Mouse (Mus musculus): Measurements from ENCODE around the gene Cacna2d1. TPM values are rescaled to one million over a fixed set of nuclear protein-coding genes. Genes with fewer than 3 reads are reported as not detected.

Gene Cacna2d1
- polyA plus RNA-seq (2012; rRNA removed), result 0.22 and 1.00 TPM in 2 replicates

DNA sequence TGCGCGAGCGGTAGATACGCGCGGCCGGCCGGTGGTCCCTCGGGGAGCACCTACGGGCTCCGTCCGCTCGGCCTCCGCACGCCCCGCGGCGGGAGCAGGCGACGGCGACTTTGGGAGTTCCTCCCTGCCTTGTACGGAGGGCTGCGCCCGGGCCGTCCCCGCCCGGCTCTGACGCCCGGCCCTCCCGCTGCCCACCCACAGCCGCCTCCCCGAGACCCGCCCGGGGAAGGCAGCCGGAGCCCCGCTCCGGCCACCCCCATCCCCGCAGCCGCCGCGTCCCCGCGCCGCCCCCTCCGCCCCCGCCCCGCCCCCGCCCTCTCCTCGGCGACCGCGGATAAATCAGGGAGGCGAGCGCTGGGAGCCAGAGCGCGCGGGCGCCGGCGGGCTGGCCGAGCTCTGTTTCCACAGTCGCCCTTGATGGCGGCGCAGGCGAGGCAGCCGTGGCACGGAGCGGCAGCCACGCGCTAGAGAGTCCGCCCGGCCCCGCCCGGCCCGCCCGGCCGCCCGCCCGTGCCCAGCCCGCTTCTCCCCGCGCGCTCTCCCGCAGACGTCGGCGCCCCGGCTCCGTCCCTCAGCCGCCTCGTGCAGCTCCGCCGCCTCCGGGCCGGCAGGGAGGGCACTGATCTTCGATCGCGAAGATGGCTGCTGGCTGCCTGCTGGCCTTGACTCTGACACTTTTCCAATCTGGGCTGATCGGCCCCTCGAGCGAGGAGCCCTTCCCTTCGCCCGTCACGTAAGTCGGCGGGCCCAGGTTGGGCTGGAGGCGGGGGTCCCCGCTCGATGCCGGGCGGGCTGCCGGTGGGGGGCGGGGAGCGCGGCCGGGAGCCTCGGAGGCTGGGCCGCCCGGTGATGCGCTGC, at the start of gene Cacna2d1:
Gene Cacna2d1 (plus strand): TSS at position 316 of the 858 bp plus-strand sequence.
- Histone ChIP-seq H3K27me3 (ENCODE audit: control insufficient read depth, insufficient read depth, low read length) (no peaks in the 10 kb centered on the region; the same call in 1 of the 2 replicates), H3K4me3 (ENCODE audit: control insufficient read depth, insufficient read depth, low read length) (no peak within 1 kb of the TSS), H3K4me1 (replicated peaks; ENCODE audit: control insufficient read depth, insufficient read depth, low read length) (no peaks in the 10 kb centered on the region), H3K36me3 (ENCODE audit: control insufficient read depth, insufficient read depth, low read length) (no peaks in the 10 kb centered on the region), H3K27ac (ENCODE audit: control insufficient read depth, insufficient read depth, low read length) (no peak within 1 kb of the TSS)
- DNase-seq, result no peak
- TF ChIP-seq POLR2A (IDR thresholded peaks at IDR 0.05; ENCODE audit: control insufficient read depth, extremely low read depth, insufficient read depth, low read length, poor library complexity) (no peak), CTCF (IDR thresholded peaks at IDR 0.05; ENCODE audit: borderline replicate concordance, control insufficient read depth, extremely low read depth, insufficient read depth, low read length, poor library complexity) (no peak)
- 3% methylated on average over 92 of the region's 120 CpGs for WGBS

DNA sequence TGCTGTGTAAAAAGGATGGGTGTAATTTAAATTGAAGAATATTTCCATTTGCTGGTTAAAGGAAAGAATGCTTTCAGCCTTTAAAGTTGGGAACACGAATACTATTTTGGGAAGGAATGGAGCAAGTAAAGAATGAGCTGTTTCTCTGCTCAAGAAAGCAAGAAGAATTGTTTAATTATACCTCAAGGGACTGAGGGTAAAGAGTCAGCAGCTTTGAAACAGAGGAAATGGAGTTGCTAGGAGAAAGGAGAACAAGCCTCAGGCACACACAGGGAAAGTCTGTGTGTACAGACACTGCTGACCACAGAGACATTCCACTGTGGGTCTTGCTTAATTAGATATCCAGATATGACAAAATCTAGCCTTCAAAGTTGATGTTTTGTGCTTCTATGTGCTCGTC, 39.4 kb upstream of the Cacna2d1 start:
- no peaks in the 10 kb centered on the region for H3K27me3 ChIP-seq (ENCODE audit: control insufficient read depth, insufficient read depth, low read length)
- DNase-seq, result no peak
- H3K4me1 ChIP-seq (replicated peaks; ENCODE audit: control insufficient read depth, insufficient read depth, low read length), result no peaks in the 10 kb centered on the region
- H3K27ac ChIP-seq (ENCODE audit: control insufficient read depth, insufficient read depth, low read length), result no peak overlapping the region
- 71% methylated on average over 2 of the region's 2 CpGs for WGBS
- H3K4me3 ChIP-seq (ENCODE audit: control insufficient read depth, insufficient read depth, low read length), result no peak overlapping the region
- no peaks in the 10 kb centered on the region for H3K36me3 ChIP-seq (ENCODE audit: control insufficient read depth, insufficient read depth, low read length)
- TF ChIP-seq POLR2A (IDR thresholded peaks at IDR 0.05; ENCODE audit: control insufficient read depth, extremely low read depth, insufficient read depth, low read length, poor library complexity), result no peak
- no peak for TF ChIP-seq CTCF (IDR thresholded peaks at IDR 0.05; ENCODE audit: borderline replicate concordance, control insufficient read depth, extremely low read depth, insufficient read depth, low read length, poor library complexity)

DNA sequence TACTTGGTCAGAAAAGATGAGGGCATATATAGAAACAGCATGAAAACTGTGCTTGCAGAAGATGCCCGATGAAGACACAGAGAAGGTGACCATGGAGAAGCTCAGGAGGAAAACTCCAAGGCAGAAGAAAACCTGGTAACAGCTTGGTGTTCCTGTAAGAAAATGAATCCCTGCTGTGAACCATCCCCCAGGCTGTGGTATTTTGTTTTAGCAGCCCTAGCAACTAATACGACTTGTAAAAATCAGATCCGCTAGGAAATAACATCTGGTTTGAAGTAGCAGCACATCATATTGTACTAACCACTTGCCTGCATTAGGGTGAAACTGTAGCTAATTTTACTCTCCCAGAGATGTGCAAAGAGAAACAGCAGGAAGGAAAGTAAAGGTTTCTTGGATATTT, 37.8 kb upstream of the Cacna2d1 start:
- TF ChIP-seq CTCF (IDR thresholded peaks at IDR 0.05; ENCODE audit: borderline replicate concordance, control insufficient read depth, extremely low read depth, insufficient read depth, low read length, poor library complexity) (no peak), POLR2A (IDR thresholded peaks at IDR 0.05; ENCODE audit: control insufficient read depth, extremely low read depth, insufficient read depth, low read length, poor library complexity) (no peak)
- H3K27me3 ChIP-seq (ENCODE audit: control insufficient read depth, insufficient read depth, low read length), result no peaks in the 10 kb centered on the region
- no peak for DNase-seq
- H3K4me3 ChIP-seq (ENCODE audit: control insufficient read depth, insufficient read depth, low read length), result no peak overlapping the region
- 95% methylated on average over 3 of the region's 3 CpGs for WGBS
- no peaks in the 10 kb centered on the region for H3K36me3 ChIP-seq (ENCODE audit: control insufficient read depth, insufficient read depth, low read length)
- no peak overlapping the region for H3K27ac ChIP-seq (ENCODE audit: control insufficient read depth, insufficient read depth, low read length)
- no peaks in the 10 kb centered on the region for H3K4me1 ChIP-seq (replicated peaks; ENCODE audit: control insufficient read depth, insufficient read depth, low read length)

DNA sequence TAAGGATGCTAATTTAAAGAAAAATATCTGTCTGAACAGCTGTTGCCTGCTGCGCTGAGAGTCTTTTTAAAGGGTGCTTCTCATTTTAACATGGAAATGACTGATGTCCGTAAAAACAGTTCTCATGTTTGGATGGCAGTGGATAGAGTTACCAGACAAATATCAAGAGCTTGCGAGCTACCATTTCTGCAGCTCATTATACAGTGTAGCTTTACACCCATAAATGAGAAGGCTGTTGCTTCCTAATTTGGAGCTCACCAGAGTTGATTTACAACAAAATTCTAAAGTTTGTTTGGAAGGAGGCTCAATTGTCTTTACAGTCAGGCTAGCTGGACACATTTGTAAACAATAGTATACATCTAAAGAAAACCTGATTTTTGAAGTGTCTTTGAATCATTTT, 28.0 kb upstream of the Cacna2d1 start:
- Histone ChIP-seq H3K36me3 (ENCODE audit: control insufficient read depth, insufficient read depth, low read length) (no peaks in the 10 kb centered on the region), H3K4me3 (ENCODE audit: control insufficient read depth, insufficient read depth, low read length) (no peak overlapping the region), H3K4me1 (replicated peaks; ENCODE audit: control insufficient read depth, insufficient read depth, low read length) (no peaks in the 10 kb centered on the region), H3K27me3 (ENCODE audit: control insufficient read depth, insufficient read depth, low read length) (no peaks in the 10 kb centered on the region), H3K27ac (ENCODE audit: control insufficient read depth, insufficient read depth, low read length) (no peak overlapping the region)
- no peak for DNase-seq
- TF ChIP-seq POLR2A (IDR thresholded peaks at IDR 0.05; ENCODE audit: control insufficient read depth, extremely low read depth, insufficient read depth, low read length, poor library complexity) (no peak), CTCF (IDR thresholded peaks at IDR 0.05; ENCODE audit: borderline replicate concordance, control insufficient read depth, extremely low read depth, insufficient read depth, low read length, poor library complexity) (no peak)
- 92% methylated on average over 3 of the region's 3 CpGs for WGBS

DNA sequence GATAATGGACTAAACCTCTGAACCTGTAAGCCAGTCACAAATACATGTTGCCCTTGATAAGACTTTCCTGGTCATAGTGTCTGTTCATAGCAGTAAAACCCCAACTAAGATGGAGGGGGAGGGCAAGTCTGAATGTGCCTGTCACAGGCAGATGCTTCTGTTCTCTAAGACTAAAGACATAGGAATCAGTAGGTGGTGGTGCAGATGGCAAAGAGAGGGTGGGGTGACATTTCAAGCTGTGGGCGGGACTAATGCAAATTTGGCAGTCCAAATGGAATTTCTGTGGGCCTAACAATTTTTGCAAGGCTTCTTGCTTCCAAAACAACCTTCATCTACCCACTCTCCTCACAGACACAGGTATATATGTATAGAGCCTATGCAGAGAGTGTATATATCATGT, 19.6 kb upstream of the Cacna2d1 start:
- Histone ChIP-seq H3K27me3 (ENCODE audit: control insufficient read depth, insufficient read depth, low read length) (no peaks in the 10 kb centered on the region), H3K4me3 (ENCODE audit: control insufficient read depth, insufficient read depth, low read length) (no peak overlapping the region), H3K36me3 (ENCODE audit: control insufficient read depth, insufficient read depth, low read length) (no peaks in the 10 kb centered on the region), H3K27ac (ENCODE audit: control insufficient read depth, insufficient read depth, low read length) (no peak overlapping the region), H3K4me1 (replicated peaks; ENCODE audit: control insufficient read depth, insufficient read depth, low read length) (no peaks in the 10 kb centered on the region)
- no peak for TF ChIP-seq POLR2A (IDR thresholded peaks at IDR 0.05; ENCODE audit: control insufficient read depth, extremely low read depth, insufficient read depth, low read length, poor library complexity)
- TF ChIP-seq CTCF (IDR thresholded peaks at IDR 0.05; ENCODE audit: borderline replicate concordance, control insufficient read depth, extremely low read depth, insufficient read depth, low read length, poor library complexity), result no peak
- no peak for DNase-seq
- 77% methylated on average over 1 of the region's 1 CpGs for WGBS

DNA sequence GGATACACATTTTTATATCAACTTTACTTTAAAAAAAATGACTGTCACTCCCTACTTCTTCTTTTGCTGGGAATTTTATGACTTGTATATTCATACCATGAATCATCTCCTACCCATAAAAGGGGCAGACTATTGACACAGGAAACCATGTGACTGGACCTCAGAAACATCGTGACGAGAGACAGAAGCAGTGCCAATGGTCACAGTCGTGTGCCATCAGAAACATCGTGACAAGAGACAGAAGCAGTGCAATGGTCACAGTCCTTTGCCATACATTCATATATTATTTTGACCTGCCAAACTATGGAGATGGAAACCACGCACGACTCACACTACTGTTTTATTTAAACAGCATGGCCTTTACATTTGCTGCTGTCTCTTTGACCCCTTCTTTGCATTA, 6.0 kb upstream of the Cacna2d1 start:
- H3K36me3 ChIP-seq (ENCODE audit: control insufficient read depth, insufficient read depth, low read length), result no peaks in the 10 kb centered on the region
- no peaks in the 10 kb centered on the region for H3K27me3 ChIP-seq (ENCODE audit: control insufficient read depth, insufficient read depth, low read length)
- no peak for DNase-seq
- H3K4me3 ChIP-seq (ENCODE audit: control insufficient read depth, insufficient read depth, low read length), result no peak overlapping the region
- no peak overlapping the region for H3K27ac ChIP-seq (ENCODE audit: control insufficient read depth, insufficient read depth, low read length)
- H3K4me1 ChIP-seq (replicated peaks; ENCODE audit: control insufficient read depth, insufficient read depth, low read length), result no peaks in the 10 kb centered on the region
- 75% methylated on average over 6 of the region's 6 CpGs for WGBS
- no peak for TF ChIP-seq CTCF (IDR thresholded peaks at IDR 0.05; ENCODE audit: borderline replicate concordance, control insufficient read depth, extremely low read depth, insufficient read depth, low read length, poor library complexity)
- no peak for TF ChIP-seq POLR2A (IDR thresholded peaks at IDR 0.05; ENCODE audit: control insufficient read depth, extremely low read depth, insufficient read depth, low read length, poor library complexity)

All from thymus, adult 2 months (tissue).